Mouse (Mus musculus) small intestine, adult 2 months (tissue): ENCODE measurements around the gene Ets1.

Experiments used
- CTCF ChIP-seq: fragments of 200-500 bp; IDR thresholded peaks from 2 replicates; pipeline ENCODE4 v1.5.1; 2012; ENCODE audit warnings: low read depth, mild to moderate bottlenecking, control low read depth, inconsistent platforms, low read length, moderate library complexity, mixed read lengths; ENCODE audit not compliant: insufficient replicate concordance, insufficient read length; ENCODE audit errors: extremely low read depth
- POLR2A ChIP-seq: fragments of 200-500 bp; IDR thresholded peaks from 2 replicates; pipeline ENCODE4 v1.6.1; 2012; ENCODE audit warnings: low read depth, mild to moderate bottlenecking, control low read depth, inconsistent platforms, low read length, moderate library complexity

DNA sequence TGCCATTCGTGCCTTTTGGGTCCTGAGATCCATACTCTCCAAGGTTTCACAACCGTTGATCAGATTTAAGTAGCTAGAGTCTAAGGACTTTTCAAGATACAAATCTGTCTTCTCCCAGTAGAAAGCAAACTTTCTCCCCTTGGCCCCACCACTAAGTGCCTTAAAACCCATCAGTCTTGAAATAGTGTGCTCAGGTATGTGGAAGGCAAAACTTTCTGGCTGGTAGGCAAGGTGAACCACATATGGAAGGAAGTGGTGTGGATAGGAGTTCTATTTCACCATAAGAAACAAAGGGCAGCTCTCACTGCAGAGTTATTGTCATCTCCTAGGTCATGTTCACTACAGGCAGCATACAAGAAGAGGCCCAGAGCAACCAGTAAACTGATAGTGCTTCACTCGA, 57.4 kb downstream of the Ets1 start:
- no peak for TF ChIP-seq POLR2A
- TF ChIP-seq CTCF, result no peak
